Mouse (Mus musculus): ENCODE results near the gene Mthfsl. TPM values are rescaled to one million over a fixed set of nuclear protein-coding genes. Genes with fewer than 3 reads are reported as not detected.
"Not testable (repeated sequence)": the region's sequence is repeated elsewhere in the genome, so short reads cannot be mapped to it uniquely, and the experiment has no call there.

The Mthfsl gene
- polyA plus RNA-seq (2014; fragmentation: Nextera tagmentation; extraction: Ambion mirVana), result 21.6 and 25.6 TPM in 2 replicates

DNA sequence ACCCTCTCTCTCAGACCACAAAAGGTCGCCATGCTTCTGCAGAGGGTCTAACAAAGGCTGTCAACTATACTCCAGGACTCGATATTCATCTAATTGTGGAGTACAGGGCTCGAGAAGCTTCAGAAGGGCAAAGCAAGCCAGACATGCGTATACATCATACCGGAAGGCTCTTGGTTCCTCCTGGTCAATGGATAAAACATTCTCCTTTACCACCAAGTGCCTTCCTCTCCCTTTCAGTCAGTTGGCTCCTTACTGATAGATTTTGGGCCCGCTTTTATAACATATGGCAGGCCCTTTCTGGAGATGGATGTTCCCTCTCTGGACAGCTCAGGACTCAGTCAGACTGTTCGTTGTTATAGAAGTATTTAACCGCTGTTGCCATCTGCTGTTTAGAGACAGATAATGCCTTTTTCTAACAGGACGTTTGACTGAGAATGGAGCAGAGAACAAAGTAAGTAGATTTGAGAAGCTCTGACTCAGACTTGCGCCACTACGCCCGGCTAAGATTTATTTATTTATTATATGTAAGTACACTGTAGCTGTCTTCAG, at the start of gene Mthfsl:
Gene Mthfsl (minus strand): TSS at position 308 of the 549 bp plus-strand sequence.
- Histone ChIP-seq H3K27ac (ENCODE audit: low read depth, low read length) (0 out of 2 replicates have a peak within 1 kb of the TSS, but pooled peaks have one; percentile 18), H3K4me3 (ENCODE audit: low read depth, low read length) (peak within 1 kb of the TSS; percentile 19; the same call in 1 of the 2 replicates), H3K4me2 (ENCODE audit: low read depth, low read length, severe bottlenecking) (peak within 1 kb of the TSS; percentile 36; the same call in 1 of the 2 replicates)
- not testable (repeated sequence) for H3K9me3 ChIP-seq (ENCODE audit: control insufficient read depth, low read length); H3K36me3 ChIP-seq (ENCODE audit: control insufficient read depth, insufficient read depth, low read length); DNase-seq (ENCODE audit: low spot score); H3K27me3 ChIP-seq (ENCODE audit: control insufficient read depth, insufficient read depth, low read length); H3K9ac ChIP-seq (ENCODE audit: low read length); H3K4me1 ChIP-seq (replicated peaks; ENCODE audit: control insufficient read depth, insufficient read depth, low read length)
- peak; percentile 40 for ATAC-seq (replicated peaks; ENCODE audit: low FRiP score)
- 33% methylated on average over 11 of the region's 12 CpGs for WGBS

DNA sequence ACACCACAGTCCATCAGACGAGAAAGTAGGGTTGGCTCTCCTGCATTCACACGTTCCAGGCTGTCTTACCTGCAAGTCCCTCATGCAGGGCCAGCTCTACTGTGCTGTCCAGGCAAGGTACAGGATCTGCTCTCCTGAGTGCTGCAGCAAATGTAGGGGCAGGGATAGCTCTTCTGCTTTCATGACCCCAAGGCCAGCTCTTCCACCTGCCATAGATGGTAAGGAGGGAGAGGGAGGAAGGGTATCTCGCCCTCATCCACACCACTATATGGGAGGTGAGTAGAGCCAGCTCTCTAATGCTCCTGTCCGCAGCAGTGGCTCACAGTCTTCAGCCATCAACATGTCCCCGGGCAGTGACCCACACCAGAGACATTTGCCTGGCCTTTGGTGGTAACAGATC, 49.4 kb upstream of the Mthfsl start:
- H3K36me3 ChIP-seq (ENCODE audit: control insufficient read depth, insufficient read depth, low read length); H3K27me3 ChIP-seq (ENCODE audit: control insufficient read depth, insufficient read depth, low read length); H3K4me2 ChIP-seq (ENCODE audit: low read depth, low read length, severe bottlenecking); H3K4me3 ChIP-seq (ENCODE audit: low read depth, low read length); DNase-seq (ENCODE audit: low spot score); H3K27ac ChIP-seq (ENCODE audit: low read depth, low read length); ATAC-seq (replicated peaks; ENCODE audit: low FRiP score); H3K9ac ChIP-seq (ENCODE audit: low read length); H3K9me3 ChIP-seq (ENCODE audit: control insufficient read depth, low read length); H3K4me1 ChIP-seq (replicated peaks; ENCODE audit: control insufficient read depth, insufficient read depth, low read length): not testable (repeated sequence)
- WGBS, result 91% methylated on average over 4 of the region's 5 CpGs

DNA sequence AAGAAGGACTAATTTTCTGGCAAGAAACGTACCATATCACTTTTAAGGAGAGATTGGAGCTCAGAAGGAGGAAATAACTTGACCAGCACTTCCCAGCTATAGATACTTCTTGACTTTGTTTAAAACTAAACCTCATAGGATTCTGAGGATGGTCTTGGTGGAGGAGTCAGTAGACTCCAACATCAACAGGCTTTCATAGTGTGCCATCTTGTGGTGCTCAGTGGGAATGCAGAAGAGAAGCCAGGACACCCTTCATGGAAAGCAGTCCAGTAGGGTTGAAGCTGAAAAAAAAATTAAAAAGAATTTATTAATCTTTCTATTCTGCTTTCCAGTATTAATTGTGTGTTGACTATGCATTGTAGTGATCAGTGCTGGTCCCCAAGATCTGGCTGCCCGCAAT, 26.6 kb upstream of the Mthfsl start:
- not testable (repeated sequence) for DNase-seq (ENCODE audit: low spot score); H3K9me3 ChIP-seq (ENCODE audit: control insufficient read depth, low read length); H3K27me3 ChIP-seq (ENCODE audit: control insufficient read depth, insufficient read depth, low read length); H3K4me1 ChIP-seq (replicated peaks; ENCODE audit: control insufficient read depth, insufficient read depth, low read length); ATAC-seq (replicated peaks; ENCODE audit: low FRiP score); H3K27ac ChIP-seq (ENCODE audit: low read depth, low read length); H3K36me3 ChIP-seq (ENCODE audit: control insufficient read depth, insufficient read depth, low read length); H3K4me2 ChIP-seq (ENCODE audit: low read depth, low read length, severe bottlenecking); H3K9ac ChIP-seq (ENCODE audit: low read length); H3K4me3 ChIP-seq (ENCODE audit: low read depth, low read length)
- WGBS, result 20% methylated on average over 1 of the region's 2 CpGs

DNA sequence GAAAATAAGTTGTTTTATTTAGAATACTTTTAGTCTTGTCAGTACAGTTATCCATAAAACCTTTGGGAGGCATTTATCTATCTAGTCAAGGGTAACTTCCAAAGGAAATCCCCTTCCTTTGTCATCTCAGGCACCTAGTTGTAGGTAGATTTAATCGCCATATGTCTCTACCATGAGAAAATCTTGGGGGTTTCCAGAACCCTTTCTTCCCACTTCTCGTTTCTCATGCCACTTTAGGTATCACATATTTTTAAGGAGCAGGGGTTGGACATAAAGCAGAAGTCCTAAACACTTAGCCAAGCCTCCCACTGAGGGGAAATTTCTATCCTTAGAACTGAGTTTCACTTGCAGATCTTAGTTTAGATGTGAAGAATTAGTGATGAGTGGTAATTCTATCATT, 25.9 kb upstream of the Mthfsl start:
- not testable (repeated sequence) for H3K9ac ChIP-seq (ENCODE audit: low read length); H3K27ac ChIP-seq (ENCODE audit: low read depth, low read length); ATAC-seq (replicated peaks; ENCODE audit: low FRiP score); H3K4me2 ChIP-seq (ENCODE audit: low read depth, low read length, severe bottlenecking); H3K27me3 ChIP-seq (ENCODE audit: control insufficient read depth, insufficient read depth, low read length); DNase-seq (ENCODE audit: low spot score); H3K36me3 ChIP-seq (ENCODE audit: control insufficient read depth, insufficient read depth, low read length); H3K4me1 ChIP-seq (replicated peaks; ENCODE audit: control insufficient read depth, insufficient read depth, low read length); H3K9me3 ChIP-seq (ENCODE audit: control insufficient read depth, low read length); H3K4me3 ChIP-seq (ENCODE audit: low read depth, low read length)
- WGBS, result no CpG with 5 or more reads among the region's 2 CpGs

DNA sequence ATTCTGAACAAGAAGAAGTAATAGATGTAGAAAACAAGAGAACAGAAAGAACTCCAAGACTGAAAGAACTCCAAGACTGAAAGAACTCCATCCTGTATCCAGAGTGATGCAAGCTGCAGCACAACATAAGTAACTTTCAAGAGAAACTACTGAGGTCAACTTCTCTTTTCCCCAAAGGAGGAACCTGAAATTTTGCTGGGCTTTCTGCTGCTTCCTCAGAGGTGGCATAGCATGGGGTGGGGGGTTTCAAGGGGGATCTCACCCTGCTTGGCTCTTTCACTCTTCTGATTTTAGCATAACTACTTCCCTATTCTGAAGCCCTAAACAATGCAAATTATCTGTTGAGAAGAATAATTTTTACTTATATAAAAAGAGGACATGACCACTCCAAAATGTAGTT, 15.2 kb upstream of the Mthfsl start:
- DNase-seq (ENCODE audit: low spot score); H3K9me3 ChIP-seq (ENCODE audit: control insufficient read depth, low read length); H3K36me3 ChIP-seq (ENCODE audit: control insufficient read depth, insufficient read depth, low read length); H3K4me2 ChIP-seq (ENCODE audit: low read depth, low read length, severe bottlenecking); H3K4me1 ChIP-seq (replicated peaks; ENCODE audit: control insufficient read depth, insufficient read depth, low read length); H3K4me3 ChIP-seq (ENCODE audit: low read depth, low read length); H3K9ac ChIP-seq (ENCODE audit: low read length); H3K27ac ChIP-seq (ENCODE audit: low read depth, low read length); H3K27me3 ChIP-seq (ENCODE audit: control insufficient read depth, insufficient read depth, low read length); ATAC-seq (replicated peaks; ENCODE audit: low FRiP score): not testable (repeated sequence)

DNA sequence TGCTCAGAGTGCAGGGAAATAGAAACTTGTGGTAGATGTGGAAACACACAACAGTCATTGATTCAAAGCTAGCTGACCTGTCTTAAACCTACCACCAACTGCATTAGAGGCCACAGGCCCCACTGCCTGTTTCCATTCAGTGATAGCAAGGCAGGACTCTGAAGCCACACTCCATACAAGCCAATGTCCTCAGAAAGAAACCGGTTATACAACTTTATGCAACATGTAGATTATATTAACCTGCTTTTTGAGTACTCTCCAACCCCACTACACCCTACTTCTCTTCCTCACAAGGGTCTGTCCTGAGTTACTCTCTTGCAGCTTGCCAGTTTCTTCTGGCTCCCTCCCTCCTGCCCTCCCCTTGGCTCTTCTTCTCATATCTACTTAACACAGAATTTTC, 13.1 kb upstream of the Mthfsl start:
- H3K4me3 ChIP-seq (ENCODE audit: low read depth, low read length); H3K27ac ChIP-seq (ENCODE audit: low read depth, low read length); H3K9ac ChIP-seq (ENCODE audit: low read length); ATAC-seq (replicated peaks; ENCODE audit: low FRiP score); H3K36me3 ChIP-seq (ENCODE audit: control insufficient read depth, insufficient read depth, low read length); H3K4me1 ChIP-seq (replicated peaks; ENCODE audit: control insufficient read depth, insufficient read depth, low read length); H3K4me2 ChIP-seq (ENCODE audit: low read depth, low read length, severe bottlenecking); DNase-seq (ENCODE audit: low spot score); H3K9me3 ChIP-seq (ENCODE audit: control insufficient read depth, low read length); H3K27me3 ChIP-seq (ENCODE audit: control insufficient read depth, insufficient read depth, low read length): not testable (repeated sequence)
- 76% methylated on average over 1 of the region's 1 CpGs for WGBS

DNA sequence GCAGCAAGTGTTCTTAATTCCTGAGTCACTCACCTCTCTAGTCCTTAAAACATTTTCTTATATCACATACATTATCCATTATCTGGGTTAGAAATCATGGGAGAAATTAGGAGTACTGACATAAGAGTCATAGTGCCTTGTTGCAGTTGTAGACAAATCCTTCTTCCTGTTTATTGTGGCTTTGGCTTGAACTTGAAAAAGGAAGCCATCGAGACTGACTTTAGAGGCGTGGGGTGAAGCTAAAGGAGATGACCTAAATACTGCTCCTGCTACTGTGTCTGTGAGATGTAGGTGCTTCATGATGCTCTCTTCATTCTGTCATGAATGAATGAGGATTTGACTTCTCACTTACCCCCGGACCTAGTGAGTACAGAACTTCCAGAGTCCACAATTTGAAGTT, 12.2 kb upstream of the Mthfsl start:
- not testable (repeated sequence) for H3K4me3 ChIP-seq (ENCODE audit: low read depth, low read length); H3K4me2 ChIP-seq (ENCODE audit: low read depth, low read length, severe bottlenecking); DNase-seq (ENCODE audit: low spot score); H3K9ac ChIP-seq (ENCODE audit: low read length); H3K27ac ChIP-seq (ENCODE audit: low read depth, low read length); H3K36me3 ChIP-seq (ENCODE audit: control insufficient read depth, insufficient read depth, low read length); H3K9me3 ChIP-seq (ENCODE audit: control insufficient read depth, low read length); ATAC-seq (replicated peaks; ENCODE audit: low FRiP score); H3K4me1 ChIP-seq (replicated peaks; ENCODE audit: control insufficient read depth, insufficient read depth, low read length); H3K27me3 ChIP-seq (ENCODE audit: control insufficient read depth, insufficient read depth, low read length)
- WGBS, result 84% methylated on average over 1 of the region's 3 CpGs

DNA sequence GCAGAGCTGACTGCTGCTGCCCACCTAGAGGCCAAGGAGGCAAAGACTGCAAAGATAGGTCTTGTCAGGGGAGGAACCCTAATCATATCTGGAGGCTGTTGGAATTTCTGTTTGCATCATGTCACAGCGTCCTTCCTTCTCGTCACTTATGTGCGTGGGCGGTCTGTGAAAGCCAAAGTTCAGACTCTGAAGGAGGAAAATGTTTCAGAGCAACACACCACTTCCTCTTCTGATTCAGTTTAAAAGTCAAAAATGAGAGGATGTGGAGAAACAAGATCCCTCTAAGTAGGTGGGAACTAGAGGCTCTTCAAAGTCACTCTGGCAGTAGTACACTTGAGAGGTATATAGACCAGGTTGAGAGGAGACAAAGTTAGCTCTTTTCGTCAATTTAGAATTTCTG, 11.6 kb upstream of the Mthfsl start, which contains the start of gene Bcl2a1d:
Gene Bcl2a1d (minus strand): TSS at position 187 of the 400 bp plus-strand sequence.
- 95% methylated on average over 5 of the region's 5 CpGs for WGBS
- not testable (repeated sequence) for ATAC-seq (replicated peaks; ENCODE audit: low FRiP score); H3K4me2 ChIP-seq (ENCODE audit: low read depth, low read length, severe bottlenecking); H3K4me1 ChIP-seq (replicated peaks; ENCODE audit: control insufficient read depth, insufficient read depth, low read length); H3K27me3 ChIP-seq (ENCODE audit: control insufficient read depth, insufficient read depth, low read length); H3K9me3 ChIP-seq (ENCODE audit: control insufficient read depth, low read length); DNase-seq (ENCODE audit: low spot score); H3K36me3 ChIP-seq (ENCODE audit: control insufficient read depth, insufficient read depth, low read length); H3K27ac ChIP-seq (ENCODE audit: low read depth, low read length); H3K9ac ChIP-seq (ENCODE audit: low read length); H3K4me3 ChIP-seq (ENCODE audit: low read depth, low read length)

DNA sequence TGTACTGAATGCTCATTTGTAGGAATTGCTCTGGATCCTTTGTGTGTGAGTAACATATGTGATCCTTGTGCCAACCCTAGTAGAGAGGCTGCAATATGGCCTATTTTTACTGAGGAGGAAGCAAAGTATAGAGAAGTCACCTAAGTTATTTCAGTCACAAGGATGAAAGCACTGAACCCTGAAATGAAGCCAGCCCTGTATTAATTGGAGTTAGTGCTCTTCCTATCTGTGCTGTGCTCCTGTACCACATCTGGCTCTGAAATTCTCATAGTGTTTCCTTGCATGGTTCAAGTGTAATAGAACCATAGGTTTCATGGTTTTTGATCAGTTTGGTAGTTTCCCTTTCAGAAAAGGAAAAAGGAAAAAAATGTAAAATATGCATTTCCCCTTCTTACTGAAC, 8.2 kb upstream of the Mthfsl start:
- not testable (repeated sequence) for ATAC-seq (replicated peaks; ENCODE audit: low FRiP score)

More for the DNA sequence above, 8.2 kb upstream of the Mthfsl start:
- H3K4me3 ChIP-seq (ENCODE audit: low read depth, low read length); H3K9ac ChIP-seq (ENCODE audit: low read length); DNase-seq (ENCODE audit: low spot score); H3K27me3 ChIP-seq (ENCODE audit: control insufficient read depth, insufficient read depth, low read length); H3K27ac ChIP-seq (ENCODE audit: low read depth, low read length); H3K4me2 ChIP-seq (ENCODE audit: low read depth, low read length, severe bottlenecking); H3K9me3 ChIP-seq (ENCODE audit: control insufficient read depth, low read length); H3K4me1 ChIP-seq (replicated peaks; ENCODE audit: control insufficient read depth, insufficient read depth, low read length); H3K36me3 ChIP-seq (ENCODE audit: control insufficient read depth, insufficient read depth, low read length): not testable (repeated sequence)

All from forebrain, embryonic 11.5 days (tissue).